In genomic region chr8:111596485-111596821, GRCm38 (mm10) we compare ENCODE assay signal across 10 mouse cellular contexts. TPM values are rescaled to one million over a fixed set of nuclear protein-coding genes. Genes with fewer than 3 reads are reported as not detected.
A peak's percentile ranks its signal among the peaks of the same experiment; 100 is the strongest.
DNase-seq lines count a peak whose midpoint lies in the region; ATAC-seq and TF ChIP-seq lines count a peak whose summit lies in the region.
"Had no signal": no experiment of that assay in that cellular context is flagged by ENCODE, and none has a peak within 500 bp of the region (broad histone marks: within the 10 kb centered on the region; RNA-seq: fewer than 3 reads in every experiment).

No protein-coding gene starts in this region.

- DNase-seq in heart, adult 11 months: no peak
- peak; percentile 21 for DNase-seq in lung, postnatal 10 days
- DNase-seq in lung, postnatal 14 days: no peak
- DNase-seq in adrenal gland, postnatal 10 days: no peak

- no peaks in the 10 kb centered on the region for H3K9me3 ChIP-seq in heart, embryonic 16.5 days (replicated peaks; ENCODE audit: control insufficient read depth, low read length)
- no peaks in the 10 kb centered on the region for H3K9me3 ChIP-seq in intestine, postnatal 0 days (ENCODE audit: control insufficient read depth)
- no peaks in the 10 kb centered on the region for H3K9me3 ChIP-seq in neural tube, embryonic 15.5 days (replicated peaks)
- H3K9me3 ChIP-seq in forebrain, embryonic 13.5 days (replicated peaks): no peaks in the 10 kb centered on the region
- H3K9me3 ChIP-seq: embryonic facial prominence, embryonic 12.5 days; midbrain, embryonic 15.5 days had no signal

- no peak for TF ChIP-seq CTCF in intestine, postnatal 0 days (IDR thresholded peaks at IDR 0.05; ENCODE audit: low read depth)

- WGBS in heart, embryonic 16.5 days: 9% methylated on average over 3 of the region's 3 CpGs
- WGBS in intestine, postnatal 0 days: 29% methylated on average over 3 of the region's 3 CpGs
- 56% methylated on average over 3 of the region's 3 CpGs for WGBS in neural tube, embryonic 15.5 days
- WGBS in forebrain, embryonic 13.5 days: 70% methylated on average over 3 of the region's 3 CpGs

- peaks cover 80% of the 10 kb centered on the region for H3K4me1 ChIP-seq in heart, embryonic 16.5 days (ENCODE audit: control insufficient read depth, insufficient read depth, low read length)
- peaks cover 21% of the 10 kb centered on the region for H3K4me1 ChIP-seq in intestine, postnatal 0 days (replicated peaks; ENCODE audit: control insufficient read depth, insufficient read depth, low read length)
- H3K4me1 ChIP-seq in neural tube, embryonic 15.5 days: peaks cover 68% of the 10 kb centered on the region
- peaks cover 56% of the 10 kb centered on the region for H3K4me1 ChIP-seq in forebrain, embryonic 13.5 days

- no peaks in the 10 kb centered on the region for H3K27me3 ChIP-seq in heart, embryonic 16.5 days (ENCODE audit: control insufficient read depth, insufficient read depth, low read length)
- no peaks in the 10 kb centered on the region for H3K27me3 ChIP-seq in intestine, postnatal 0 days (replicated peaks; ENCODE audit: control insufficient read depth, insufficient read depth, low read length)
- no peaks in the 10 kb centered on the region for H3K27me3 ChIP-seq in neural tube, embryonic 15.5 days (replicated peaks)
- H3K27me3 ChIP-seq in forebrain, embryonic 13.5 days: no peaks in the 10 kb centered on the region
- H3K27me3 ChIP-seq: embryonic facial prominence, embryonic 12.5 days; midbrain, embryonic 15.5 days had no signal

- no peaks in the 10 kb centered on the region for H3K36me3 ChIP-seq in heart, embryonic 16.5 days (ENCODE audit: control insufficient read depth, insufficient read depth)
- no peaks in the 10 kb centered on the region for H3K36me3 ChIP-seq in intestine, postnatal 0 days (ENCODE audit: control insufficient read depth, insufficient read depth)
- H3K36me3 ChIP-seq in neural tube, embryonic 15.5 days: no peaks in the 10 kb centered on the region
- H3K36me3 ChIP-seq in forebrain, embryonic 13.5 days (ENCODE audit: poor library complexity, severe bottlenecking): no peaks in the 10 kb centered on the region
- H3K36me3 ChIP-seq: midbrain, embryonic 15.5 days had no signal

- no peak overlapping the region for H3K4me3 ChIP-seq in heart, embryonic 16.5 days (ENCODE audit: low read length)
- no peak overlapping the region for H3K4me3 ChIP-seq in intestine, postnatal 0 days (ENCODE audit: low read depth, low read length)
- H3K4me3 ChIP-seq in neural tube, embryonic 15.5 days (replicated peaks): no peak overlapping the region
- H3K4me3 ChIP-seq in forebrain, embryonic 13.5 days: no peak overlapping the region
- H3K4me3 ChIP-seq: embryonic facial prominence, embryonic 12.5 days; midbrain, embryonic 15.5 days had no signal

- H3K4me2 ChIP-seq in heart, embryonic 16.5 days (ENCODE audit: low read depth, low read length): peak overlapping the region; percentile 61
- H3K4me2 ChIP-seq in intestine, postnatal 0 days (replicated peaks; ENCODE audit: low read depth): peak overlapping the region; percentile 48; the same call in 1 of the 2 replicates
- no peak overlapping the region for H3K4me2 ChIP-seq in neural tube, embryonic 15.5 days
- no peak overlapping the region for H3K4me2 ChIP-seq in forebrain, embryonic 13.5 days
- H3K4me2 ChIP-seq: embryonic facial prominence, embryonic 12.5 days; midbrain, embryonic 15.5 days had no signal

- H3K9ac ChIP-seq in heart, embryonic 16.5 days (ENCODE audit: low read length): peak overlapping the region; percentile 49; the same call in 1 of the 2 replicates
- no peak overlapping the region for H3K9ac ChIP-seq in intestine, postnatal 0 days (ENCODE audit: low read depth, low read length)
- H3K9ac ChIP-seq in neural tube, embryonic 15.5 days (replicated peaks): no peak overlapping the region
- H3K9ac ChIP-seq in forebrain, embryonic 13.5 days: no peak overlapping the region
- H3K9ac ChIP-seq: embryonic facial prominence, embryonic 12.5 days; midbrain, embryonic 15.5 days had no signal

- ATAC-seq in heart, embryonic 16.5 days (replicated peaks; ENCODE audit: extremely low read depth, insufficient read depth, low FRiP score): no peak
- no peak for ATAC-seq in intestine, postnatal 0 days
- ATAC-seq in neural tube, embryonic 15.5 days (ENCODE audit: low FRiP score): no peak
- no peak for ATAC-seq in forebrain, embryonic 13.5 days
- ATAC-seq: midbrain, embryonic 15.5 days had no signal

- H3K27ac ChIP-seq in heart, embryonic 16.5 days (ENCODE audit: low read length): peak overlapping the region; percentile 92
- peak overlapping the region; percentile 71 for H3K27ac ChIP-seq in intestine, postnatal 0 days (ENCODE audit: low read depth, low read length)
- peak overlapping the region; percentile 43 for H3K27ac ChIP-seq in neural tube, embryonic 15.5 days (replicated peaks)
- H3K27ac ChIP-seq in forebrain, embryonic 13.5 days: no peak overlapping the region
- H3K27ac ChIP-seq: midbrain, embryonic 15.5 days had no signal

RNA-seq across cellular contexts. Expression of gene Ldhd, which starts 33.7 kb away (rescaled TPM):
- 1.2 TPM in 2 replicates for polyA plus RNA-seq in heart, embryonic 16.5 days (2015; fragmentation: Nextera tagmentation; extraction: Ambion mirVana)
- polyA plus RNA-seq in intestine, postnatal 0 days (2015; fragmentation: Nextera tagmentation; extraction: Ambion mirVana): 5.8 and 6.5 TPM in 2 replicates
- 0.93 and 1.5 TPM in 2 replicates for polyA plus RNA-seq in neural tube, embryonic 15.5 days (2015; fragmentation: Nextera tagmentation; extraction: Ambion mirVana)
- 0.23 and 0.31 TPM in 2 replicates for polyA plus RNA-seq in forebrain, embryonic 13.5 days (2015; fragmentation: Nextera tagmentation; extraction: Ambion mirVana)
- total RNA-seq in adrenal gland, postnatal 10 days (2021): 10 to 100 TPM; 20.4 to 23.4 TPM

RNA-seq across cellular contexts. Expression of gene Zfp1, which starts 46.7 kb away (rescaled TPM):
- polyA plus RNA-seq in heart, embryonic 16.5 days (2015; fragmentation: Nextera tagmentation; extraction: Ambion mirVana): 15.5 and 16.7 TPM in 2 replicates
- 6.9 and 7.8 TPM in 2 replicates for polyA plus RNA-seq in intestine, postnatal 0 days (2015; fragmentation: Nextera tagmentation; extraction: Ambion mirVana)
- polyA plus RNA-seq in neural tube, embryonic 15.5 days (2015; fragmentation: Nextera tagmentation; extraction: Ambion mirVana): 26.9 TPM in 2 replicates
- 27.3 and 28.8 TPM in 2 replicates for polyA plus RNA-seq in forebrain, embryonic 13.5 days (2015; fragmentation: Nextera tagmentation; extraction: Ambion mirVana)
- 10 to 100 TPM in 1 of 2 experiments, 1 to 10 TPM in 1; 9.0 to 12.1 TPM for total RNA-seq in adrenal gland, postnatal 10 days (2021)

Comparison
In these comparisons a context has a peak if more than half of its experiments do, and no peak if none do; other contexts are left out.
1. H3K4me2 ChIP-seq: peak in heart, embryonic 16.5 days (single experiment) and intestine, postnatal 0 days (single experiment); none in neural tube, embryonic 15.5 days (single experiment) and forebrain, embryonic 13.5 days (single experiment).